Mouse (Mus musculus) regulatory T cell (primary cell): Measurements from ENCODE around the gene Lta.

Source experiments
- in situ Hi-C: fragments of 300-600 bp; cut with MboI, MseI; formaldehyde crosslinking; loops from one replicate; pipeline ENCODE4 v1.15.1; 2025; ENCODE audit warnings: high pct_unique_total_duplicates

Gene Lta

DNA sequence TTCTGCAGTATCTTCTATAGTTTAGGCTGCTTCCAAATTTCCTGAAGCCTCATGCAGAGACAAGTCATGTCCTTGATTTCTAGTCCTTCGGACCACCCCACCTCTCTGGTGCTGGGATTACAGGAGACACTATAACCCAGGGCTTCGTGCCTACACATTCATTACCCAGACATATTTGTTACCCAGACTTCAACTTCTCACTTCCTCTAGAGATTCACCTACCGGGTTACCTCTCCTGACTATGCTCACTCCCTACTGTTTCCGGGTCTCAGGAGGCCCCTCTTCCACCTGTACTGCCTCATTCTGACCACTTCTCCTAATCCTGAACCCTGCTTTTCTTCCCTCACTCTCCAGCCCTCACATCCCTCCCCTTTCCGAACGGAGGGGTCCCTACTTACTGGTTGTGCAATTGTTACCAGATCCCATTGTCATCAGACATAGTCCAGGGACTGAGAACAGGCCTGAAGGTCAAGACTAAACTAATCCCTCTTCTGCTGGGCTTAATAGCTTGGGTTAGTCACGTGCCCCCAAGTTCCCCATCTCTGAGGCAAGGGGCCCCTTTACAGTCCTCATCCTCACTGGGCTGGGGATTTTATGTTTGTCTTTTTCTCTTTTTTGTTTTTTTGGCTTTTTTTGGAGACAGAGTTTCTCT lies 17.1 kb downstream of the Lta start, which contains the start of gene Lst1:
TSS of gene Lst1 (minus strand) at position 481 of the 652 bp plus-strand sequence.
- in situ Hi-C loops: no loop called here

DNA sequence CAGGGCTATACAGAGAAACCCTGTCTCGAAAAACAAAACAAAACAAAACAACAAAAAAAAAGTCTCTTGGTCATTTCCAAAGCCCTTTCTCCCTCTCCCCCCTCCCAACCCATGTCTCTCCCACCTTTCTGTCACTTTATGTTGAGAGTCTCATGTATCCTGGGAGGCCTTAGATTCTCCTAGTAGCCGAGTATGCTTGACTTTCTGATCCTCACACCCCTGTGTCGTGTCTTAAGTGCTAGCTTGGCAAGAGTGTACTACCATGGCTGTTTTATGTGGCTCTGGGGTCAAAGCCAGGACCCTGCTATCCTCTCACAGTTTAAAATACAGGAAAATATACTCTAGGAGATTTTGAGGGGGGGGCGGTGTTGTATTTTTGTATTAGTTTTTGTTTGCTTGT lies 17.8 kb downstream of the Lta start:
- in situ Hi-C loops: no loop called here

- in situ Hi-C loops: no loop called here
These were observed 18.5 kb downstream of the Lta start for GRCm38 (mm10) chr17:35186681-35187080.

DNA sequence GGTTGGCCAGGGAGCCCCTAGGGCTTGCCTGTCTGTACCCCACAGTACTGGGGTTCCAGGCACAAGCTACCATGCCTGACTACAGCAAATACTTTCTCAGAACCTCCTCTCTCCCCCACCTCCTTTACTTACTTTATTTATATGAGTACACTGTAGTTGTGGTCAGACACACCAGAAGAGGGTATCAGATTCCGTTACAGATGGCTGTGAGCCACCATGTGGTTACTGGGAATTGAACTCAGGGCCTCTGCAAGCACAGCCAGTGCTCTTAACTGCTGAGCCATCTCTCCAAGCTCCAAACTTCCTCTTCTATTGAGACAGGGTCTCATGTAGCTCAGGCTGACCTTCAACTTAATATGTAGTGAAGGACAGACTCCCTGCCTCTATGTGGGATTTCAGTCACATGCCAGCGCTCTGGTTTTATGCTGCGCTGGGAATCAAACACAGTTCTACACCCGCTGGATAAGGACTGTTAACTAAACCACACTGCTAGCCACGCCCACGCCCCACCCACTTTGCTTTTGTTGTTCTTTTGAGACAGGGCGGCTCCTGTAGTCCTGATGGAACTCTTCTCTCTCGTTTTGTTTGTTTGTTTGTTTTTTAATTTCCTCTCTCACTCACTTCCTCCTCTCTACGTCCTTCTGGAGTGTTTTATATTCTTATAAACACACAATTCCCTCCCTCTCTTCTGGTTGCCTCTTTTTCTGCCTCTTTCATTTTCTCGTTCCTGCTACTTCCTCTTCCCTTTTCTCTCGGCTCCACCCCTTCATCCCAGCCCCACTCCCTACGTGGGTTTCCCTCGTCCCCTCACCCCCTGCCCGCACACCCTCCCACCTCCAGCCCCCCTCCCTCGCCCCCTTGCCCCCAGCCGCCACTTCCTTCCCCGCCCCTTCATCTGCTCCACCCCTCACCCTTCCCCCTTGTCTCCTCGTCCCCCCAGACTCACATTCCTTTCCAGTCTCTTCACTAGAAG lies 19.2 kb downstream of the Lta start:
- in situ Hi-C loops: no loop called here

DNA sequence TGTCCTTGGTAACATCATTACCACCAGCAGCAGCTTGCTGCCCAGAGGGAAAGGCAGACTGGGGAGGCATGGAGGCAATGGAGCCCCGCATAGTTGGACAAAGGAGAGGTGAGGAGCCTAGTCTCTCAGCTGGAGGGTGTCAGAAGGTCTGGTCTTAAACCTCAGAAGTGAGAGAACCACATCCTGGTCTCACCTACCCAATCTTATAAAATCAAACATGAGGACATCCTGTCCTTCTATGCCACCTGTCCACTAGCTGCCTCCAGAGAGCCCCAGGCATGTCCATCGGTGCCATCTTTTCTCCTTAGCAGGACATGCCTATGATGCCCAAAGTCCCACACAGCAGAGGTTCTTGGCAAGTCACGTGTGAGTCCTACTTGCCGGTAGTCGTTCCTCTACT lies 25.1 kb downstream of the Lta start:
- in situ Hi-C loops: no loop called here

- in situ Hi-C loops: no loop called here
These were observed 26.6 kb downstream of the Lta start for GRCm38 (mm10) chr17:35178528-35178927.

GRCm38 (mm10) chr17:35175968-35176367 lies 29.2 kb downstream of the Lta start, which contains the start of gene Aif1:
Gene Aif1, minus strand, starts transcription at chr17:35176068.
- in situ Hi-C loops: no loop called here

DNA sequence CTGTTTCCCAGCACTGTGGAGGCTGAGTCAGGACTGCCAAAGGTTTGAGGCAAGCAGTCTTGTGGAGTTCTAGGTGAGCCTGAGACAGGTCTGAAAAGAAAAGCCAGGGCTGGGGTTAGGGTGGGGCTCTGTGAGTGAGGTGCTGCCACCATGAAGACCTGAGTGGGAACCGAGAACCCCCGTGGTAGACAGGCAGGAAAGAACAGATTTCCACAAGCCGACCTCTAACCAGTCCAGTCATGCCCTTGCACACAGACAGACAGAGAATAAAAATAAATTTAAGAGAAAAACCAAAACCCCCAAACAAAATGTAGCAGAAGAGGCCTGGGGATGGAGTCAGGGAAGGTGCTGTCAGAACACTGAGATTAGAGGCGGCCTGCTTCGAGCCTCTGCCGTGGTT lies 29.8 kb downstream of the Lta start:
- in situ Hi-C loops: no loop called here

DNA sequence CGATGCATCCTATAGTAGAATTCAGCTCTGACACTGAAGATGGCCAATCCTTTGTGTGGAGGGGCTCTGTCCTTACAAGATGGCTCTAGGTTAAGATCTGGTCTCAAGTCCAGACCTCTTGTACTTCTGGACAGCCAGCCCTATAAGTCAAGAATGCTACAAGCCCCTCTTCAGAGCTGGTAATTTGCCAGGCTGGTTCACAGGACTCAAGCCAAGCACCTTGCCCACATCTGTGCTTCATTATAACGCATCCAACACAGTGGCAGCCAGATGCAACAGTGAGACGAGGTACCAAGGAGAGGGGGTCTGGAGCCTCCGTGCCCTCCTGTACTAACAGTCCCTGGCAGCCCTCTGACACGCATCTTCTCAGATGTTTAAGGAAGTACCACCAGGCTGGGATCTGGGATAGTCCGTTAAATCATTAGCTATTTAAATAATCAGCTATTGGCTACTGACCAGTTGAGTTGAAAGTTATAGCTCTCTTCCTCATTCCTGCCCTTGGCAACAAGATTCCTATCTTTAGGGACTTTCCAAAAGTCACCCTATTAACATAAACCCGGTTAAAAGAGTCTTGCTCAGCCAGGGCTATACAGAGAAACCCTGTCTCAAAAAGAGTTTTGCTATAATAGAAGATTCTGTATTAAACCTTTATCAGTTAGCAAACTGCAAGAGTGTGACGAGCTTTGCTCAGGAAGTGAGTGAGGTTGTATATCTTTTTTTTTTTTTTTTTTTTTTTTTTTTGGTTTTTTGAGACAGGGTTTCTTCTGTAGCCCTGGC lies 30.8 kb downstream of the Lta start:
- in situ Hi-C loops: no loop called here

- in situ Hi-C loops: no loop called here
These were observed 31.8 kb downstream of the Lta start for GRCm38 (mm10) chr17:35173329-35173728.

DNA sequence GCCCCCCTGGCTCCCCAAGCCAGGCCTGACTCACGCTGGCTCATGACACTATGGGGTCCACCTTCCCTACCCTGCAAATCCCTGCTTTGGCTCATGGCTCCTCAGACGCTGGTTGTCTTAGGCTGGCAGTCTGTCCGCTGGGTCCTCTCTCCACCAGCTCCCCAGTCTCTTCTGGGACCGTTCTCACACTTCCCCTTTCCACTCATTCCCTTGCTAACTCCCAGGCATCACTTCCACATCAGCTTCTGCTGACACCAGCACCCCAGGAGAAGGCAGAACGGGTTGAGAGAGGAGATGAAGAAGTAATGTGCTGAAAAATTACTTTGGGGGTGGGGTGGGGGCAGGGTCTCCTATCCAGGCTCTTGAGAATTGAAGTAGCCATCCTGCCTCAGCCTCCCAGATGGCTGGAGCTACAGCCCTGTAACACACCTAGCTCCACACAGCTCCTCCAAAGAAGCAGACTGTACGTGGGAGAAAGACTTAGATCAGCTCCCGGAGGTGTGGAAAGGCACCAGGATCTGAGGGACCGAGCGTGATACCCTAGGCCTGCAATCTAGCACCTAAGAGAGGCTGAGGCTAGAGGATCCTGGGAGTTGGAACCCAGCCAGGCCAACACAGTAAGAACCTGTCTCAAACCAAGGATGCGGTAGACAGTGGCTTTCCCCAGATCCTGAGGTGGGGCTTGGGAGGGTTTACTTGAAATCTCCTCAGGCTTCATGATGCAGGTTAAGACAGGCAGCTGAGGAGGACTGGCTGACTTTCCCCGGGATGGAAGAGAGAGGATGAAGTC lies 32.5 kb downstream of the Lta start:
- in situ Hi-C loops: no loop called here

DNA sequence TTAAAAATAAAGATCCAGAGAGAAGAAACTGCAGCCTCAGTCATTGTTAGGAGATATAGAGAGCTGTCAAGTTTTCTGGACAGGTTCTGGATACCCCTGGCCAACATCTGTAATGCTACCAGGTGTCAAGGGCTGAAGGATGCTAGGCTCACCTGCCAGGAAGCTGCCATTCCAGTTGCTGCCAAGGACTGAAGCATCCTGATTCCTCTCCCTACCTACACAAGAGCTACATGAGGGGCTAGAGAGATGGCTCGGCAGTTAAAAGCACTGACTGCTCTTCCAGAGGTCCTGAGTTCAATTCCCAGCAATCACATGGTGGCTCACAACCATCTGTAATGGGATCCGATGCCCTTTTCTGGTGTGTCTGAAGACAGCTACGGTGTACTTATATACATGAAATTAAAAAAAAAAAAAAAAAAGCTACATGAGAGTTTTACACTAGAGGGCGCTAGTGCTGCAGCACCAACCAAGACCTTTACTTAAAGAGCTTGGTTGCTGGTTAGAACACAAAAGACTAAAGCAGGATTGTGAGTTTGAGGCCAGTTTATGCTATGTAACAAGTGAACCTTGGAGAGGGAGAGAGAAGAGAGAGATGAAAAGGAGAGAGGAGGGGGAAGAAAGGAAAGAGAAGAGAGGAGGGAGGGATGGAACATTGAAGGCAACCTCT lies 36.5 kb downstream of the Lta start:
- in situ Hi-C loops: loop anchor here (5.0 kb wide), 1 partner anchor 64 kb away; the partner anchor contains the start of gene Atp6v1g2

GRCm38 (mm10) chr17:35167794-35168193 lies 37.4 kb downstream of the Lta start:
- in situ Hi-C loops: loop anchor here (5.0 kb wide), 1 partner anchor 65 kb away; the partner anchor contains the start of gene Atp6v1g2

DNA sequence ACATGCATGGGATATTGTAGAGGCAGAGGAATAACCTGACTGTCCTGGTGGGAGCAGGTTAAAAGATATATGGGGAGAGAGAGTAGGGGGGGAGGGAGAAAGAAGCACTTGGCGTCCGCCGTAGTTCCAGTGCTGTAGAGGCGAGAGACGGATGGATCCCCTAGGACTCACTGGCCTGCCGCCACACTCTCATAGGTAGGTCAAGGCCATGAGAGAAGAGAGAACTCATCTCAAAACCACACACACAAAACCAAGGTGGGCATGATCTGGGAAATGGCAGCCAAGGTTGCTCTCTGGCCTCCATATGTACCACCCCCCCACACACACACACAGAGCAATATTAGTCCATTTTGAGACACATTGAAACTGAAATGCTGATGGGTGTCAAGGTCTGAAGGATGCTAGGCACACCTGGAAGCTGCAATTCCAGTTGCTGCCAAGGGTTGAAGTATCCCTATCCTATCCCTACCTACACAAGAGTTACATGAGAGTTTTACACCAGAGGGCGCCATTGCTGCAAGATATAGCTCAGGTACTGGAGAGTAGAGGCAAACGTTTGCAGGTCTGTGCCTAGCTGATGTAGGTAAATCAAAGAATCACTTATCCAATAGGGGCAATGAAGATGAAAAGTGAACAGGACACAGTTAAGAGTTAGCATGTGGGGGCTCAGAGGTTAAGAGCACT lies 38.7 kb downstream of the Lta start:
- in situ Hi-C loops: loop anchor here (5.0 kb wide), 1 partner anchor 66 kb away; the partner anchor contains the start of gene Atp6v1g2

GRCm38 (mm10) chr17:35165451-35166155 lies 39.5 kb downstream of the Lta start:
- in situ Hi-C loops: loop anchor here (5.0 kb wide), 1 partner anchor 67 kb away; the partner anchor contains the start of gene Atp6v1g2

- in situ Hi-C loops: loop anchor here (5.0 kb wide), 1 partner anchor 67 kb away; the partner anchor contains the start of gene Atp6v1g2
These were observed 40.3 kb downstream of the Lta start, which contains the start of gene Prrc2a for GRCm38 (mm10) chr17:35164568-35165450. Gene Prrc2a, minus strand, starts transcription at chr17:35164897.

DNA sequence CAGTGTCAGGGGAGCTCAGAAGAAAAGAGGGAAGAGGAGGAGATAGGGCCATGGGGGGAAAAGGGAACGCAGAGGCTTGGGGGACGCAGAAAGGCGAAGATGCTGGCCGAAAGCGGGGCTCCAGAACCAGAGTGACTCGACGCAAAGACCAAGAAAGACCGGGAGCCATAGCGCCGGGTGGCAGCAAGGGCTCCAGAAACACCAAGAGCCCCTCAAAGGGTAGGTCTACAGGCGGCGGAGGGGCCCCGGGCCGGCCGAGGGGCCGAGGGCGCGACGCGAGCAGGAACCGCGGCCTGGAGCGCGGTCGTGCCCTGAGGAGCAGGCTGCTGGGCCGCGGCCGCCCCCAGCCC lies 41.0 kb downstream of the Lta start:
- in situ Hi-C loops: no loop called here
